Mouse (Mus musculus) intestine, embryonic 15.5 days (tissue): ENCODE results near the gene Nrip1. TPM values are rescaled to one million over a fixed set of nuclear protein-coding genes. Genes with fewer than 3 reads are reported as not detected.

Experiments
- ATAC-seq: fragments of 200-750 bp; cut with Nextera tagmentation; 2 replicates; pipeline ENCODE4 v1.8.0; 2017; ENCODE audit warnings: moderate TSS enrichment, moderate library complexity
- H3K27ac ChIP-seq: fragments of 300-500 bp; sonication (generic); 2 replicates; pipeline ENCODE4 v1.5.1; 2015; ENCODE audit warnings: mild to moderate bottlenecking, inconsistent platforms
- H3K27me3 ChIP-seq: fragments of 300-500 bp; sonication (generic); replicated peaks from 2 replicates; pipeline ENCODE4 v1.6.1; 2015; ENCODE audit warnings: inconsistent platforms
- H3K36me3 ChIP-seq: fragments of 300-500 bp; sonication (generic); 2 replicates; pipeline ENCODE4 v1.6.1; 2015; ENCODE audit warnings: inconsistent platforms
- H3K4me1 ChIP-seq: fragments of 300-500 bp; sonication (generic); replicated peaks from 2 replicates; pipeline ENCODE4 v1.6.1; 2015; ENCODE audit warnings: inconsistent platforms
- H3K4me2 ChIP-seq: fragments of 300-500 bp; sonication (generic); replicated peaks from 2 replicates; pipeline ENCODE4 v1.6.1; 2015; ENCODE audit warnings: mild to moderate bottlenecking, inconsistent platforms
- H3K4me3 ChIP-seq: fragments of 300-500 bp; sonication (generic); replicated peaks from 2 replicates; pipeline ENCODE4 v1.5.1; 2015; ENCODE audit warnings: inconsistent platforms
- H3K9ac ChIP-seq: fragments of 300-500 bp; sonication (generic); 2 replicates; pipeline ENCODE4 v1.6.1; 2015; ENCODE audit warnings: inconsistent platforms
- H3K9me3 ChIP-seq: fragments of 300-500 bp; sonication (generic); 2 replicates; pipeline ENCODE4 v1.6.1; 2016; ENCODE audit warnings: inconsistent platforms
- WGBS: fragments of 180-500 bp; shearing (Covaris S2); methylation state at CpG from one replicate; pipeline ENCODE4 v1.1.7; 2015; 5-methylcytosine and 5-hydroxymethylcytosine counted together
- polyA plus RNA-seq: library from polyadenylated mRNA; unstranded; fragments of >200 nt; fragmentation: Nextera tagmentation; extraction: Ambion mirVana; gene quantifications from 2 replicates; pipeline ENCODE4 v1.2.1, GENCODE M21; 2015

Gene Nrip1
- polyA plus RNA-seq, 1 experiment from 2014 or later, result 36.6 TPM

DNA sequence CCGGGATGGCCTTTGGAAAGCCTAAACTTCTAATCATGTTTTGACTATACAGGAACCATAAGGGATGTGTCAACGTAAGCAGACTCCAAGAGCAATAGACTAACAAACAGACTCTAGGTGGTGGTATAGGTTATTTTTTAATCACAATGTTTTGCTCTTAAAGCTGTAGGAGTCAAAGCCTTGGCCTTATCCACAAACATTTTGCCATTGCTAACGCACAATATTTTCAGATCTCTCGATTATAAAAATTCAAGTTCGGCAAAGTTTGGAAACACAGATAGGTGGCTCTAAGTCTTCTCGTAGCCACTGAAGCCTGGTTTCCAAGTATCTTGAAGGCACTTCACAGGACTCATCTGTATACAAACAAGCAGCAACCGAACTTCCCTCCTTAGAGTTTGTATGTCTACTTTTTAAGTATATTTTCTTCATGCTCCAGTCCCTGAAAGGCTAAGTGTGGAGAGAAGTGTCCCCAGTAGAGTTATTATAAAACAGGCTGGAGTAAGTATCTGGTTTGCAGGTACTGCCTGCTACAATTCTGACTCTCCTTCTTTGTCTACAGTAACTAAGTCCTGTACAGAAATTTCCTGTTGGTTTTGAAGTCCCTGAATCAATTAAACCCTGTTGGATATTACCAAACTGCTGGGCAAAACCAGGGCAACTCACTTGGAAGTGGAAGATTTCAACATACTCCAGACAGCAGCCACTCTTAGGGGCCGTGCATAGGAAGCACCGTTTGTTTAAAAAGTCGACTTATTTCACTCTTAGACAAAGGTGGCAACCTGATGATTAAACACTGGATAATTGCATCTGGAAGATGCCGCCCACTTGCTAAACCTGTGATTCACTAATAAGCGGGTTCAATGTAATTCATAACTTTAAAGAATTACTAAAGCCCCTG is 2.7 kb downstream of the Nrip1 start:
- Histone ChIP-seq H3K4me1 (peaks cover 17% of the 10 kb centered on the region), H3K4me3 (peak overlapping the region; percentile 87), H3K27ac (no peak overlapping the region), H3K27me3 (no peaks in the 10 kb centered on the region), H3K36me3 (no peaks in the 10 kb centered on the region), H3K9ac (peak overlapping the region; percentile 94), H3K4me2 (peak overlapping the region; percentile 56), H3K9me3 (no peaks in the 10 kb centered on the region)
- ATAC-seq, result no peak
- WGBS, result 20% methylated on average over 12 of the region's 12 CpGs

DNA sequence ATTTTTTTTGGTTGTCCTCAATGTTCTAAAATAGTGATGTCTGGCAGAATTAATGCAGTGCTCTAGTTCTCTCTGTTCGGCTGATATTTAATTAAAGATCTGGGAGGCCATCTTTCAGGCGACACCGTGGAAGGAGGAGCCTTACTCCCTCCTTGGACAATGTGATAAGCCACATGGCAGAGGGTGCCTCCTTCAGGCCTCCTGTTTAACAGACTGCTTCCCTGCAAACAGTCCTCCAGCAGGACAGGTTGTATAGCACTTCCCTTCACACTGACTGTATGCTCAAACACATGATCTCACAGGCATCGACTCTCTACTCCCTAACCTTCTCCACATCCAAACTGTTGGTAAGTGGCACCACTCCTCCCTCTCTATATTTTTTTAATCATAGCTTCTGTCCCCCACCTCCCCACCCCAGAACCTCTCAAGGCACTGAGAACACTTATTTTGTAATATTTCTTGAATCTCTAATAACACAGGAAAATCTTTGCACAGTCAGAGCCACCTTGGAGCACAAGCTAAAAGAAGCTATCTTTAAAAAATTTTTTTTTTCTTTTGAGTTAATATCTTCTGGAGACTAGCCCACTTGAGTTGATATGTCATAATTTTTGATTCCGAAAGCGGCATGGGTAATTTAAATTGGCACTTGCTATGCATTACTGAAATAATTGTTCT is 3.4 kb downstream of the Nrip1 start:
- peak; percentile 25; the same call in 1 of the 2 replicates for ATAC-seq

DNA sequence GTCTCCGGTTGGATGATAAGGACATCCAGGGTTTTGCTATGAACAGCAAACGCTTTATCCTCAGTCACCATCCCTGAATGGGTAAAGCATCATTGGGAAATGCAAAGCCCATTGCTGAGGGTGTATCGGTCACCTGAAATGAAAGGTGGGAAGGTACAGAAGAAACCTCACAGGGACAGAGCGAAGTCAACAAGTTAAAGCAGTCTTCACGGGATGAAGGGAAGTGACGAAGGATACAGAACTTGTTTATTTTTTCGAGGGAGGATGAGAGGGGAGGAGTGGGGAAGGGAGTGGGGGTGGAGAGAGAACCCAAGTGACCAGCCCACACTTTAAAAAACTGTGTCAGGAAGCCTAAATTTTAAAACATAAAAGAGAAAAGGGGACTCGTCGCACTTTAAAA is 4.4 kb downstream of the Nrip1 start:
- no peaks in the 10 kb centered on the region for H3K9me3 ChIP-seq
- no peaks in the 10 kb centered on the region for H3K27me3 ChIP-seq
- no peak overlapping the region for H3K4me3 ChIP-seq
- 73% methylated on average over 9 of the region's 9 CpGs for WGBS
- peaks cover 22% of the 10 kb centered on the region for H3K4me1 ChIP-seq
- H3K9ac ChIP-seq, result no peak overlapping the region
- no peak overlapping the region for H3K4me2 ChIP-seq
- H3K27ac ChIP-seq, result no peak overlapping the region
- no peak for ATAC-seq
- no peaks in the 10 kb centered on the region for H3K36me3 ChIP-seq

More for the DNA sequence above, 3.4 kb downstream of the Nrip1 start:
- Histone ChIP-seq H3K9ac (no peak overlapping the region), H3K36me3 (no peaks in the 10 kb centered on the region), H3K27ac (no peak overlapping the region), H3K4me1 (peaks cover 20% of the 10 kb centered on the region), H3K4me2 (peak overlapping the region; percentile 56), H3K4me3 (peak overlapping the region; percentile 87), H3K27me3 (no peaks in the 10 kb centered on the region), H3K9me3 (no peaks in the 10 kb centered on the region)
- 27% methylated on average over 6 of the region's 6 CpGs for WGBS

DNA sequence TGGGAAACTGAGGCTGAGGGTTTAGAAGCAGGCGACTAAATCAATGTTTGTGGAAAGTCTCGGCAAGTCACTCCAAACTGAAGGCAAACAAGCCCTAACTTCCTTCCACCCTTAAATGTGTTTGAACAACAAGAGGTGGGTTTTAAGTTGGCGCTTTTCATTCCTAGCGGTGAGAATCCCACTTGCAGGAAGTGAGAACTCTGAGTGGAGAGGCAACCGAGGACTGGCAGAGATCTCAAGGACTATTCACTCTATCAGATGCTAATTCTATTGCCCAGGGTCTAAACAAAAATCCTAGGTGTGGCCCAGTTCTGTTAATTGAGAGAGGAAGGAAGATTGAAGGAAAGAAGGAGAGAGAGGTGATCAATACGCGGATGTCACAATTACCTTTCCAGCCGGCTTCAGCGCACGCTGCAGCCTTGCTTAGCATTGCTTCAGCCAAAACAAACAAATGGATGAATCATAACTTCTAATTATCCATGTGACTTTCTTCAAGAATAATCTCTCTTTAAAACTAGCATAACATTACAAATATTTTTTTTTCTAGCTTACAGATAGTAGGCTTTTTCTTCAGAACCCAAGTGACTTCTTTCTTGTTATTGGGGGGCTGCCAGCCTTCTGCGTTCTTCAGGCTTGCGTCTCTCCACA is 6.2 kb downstream of the Nrip1 start:
- WGBS, result 66% methylated on average over 12 of the region's 12 CpGs
- Histone ChIP-seq H3K4me2 (no peak overlapping the region), H3K27ac (no peak overlapping the region), H3K27me3 (no peaks in the 10 kb centered on the region), H3K9ac (no peak overlapping the region), H3K4me1 (peaks cover 22% of the 10 kb centered on the region), H3K4me3 (no peak overlapping the region), H3K9me3 (no peaks in the 10 kb centered on the region), H3K36me3 (no peaks in the 10 kb centered on the region)
- no peak for ATAC-seq

DNA sequence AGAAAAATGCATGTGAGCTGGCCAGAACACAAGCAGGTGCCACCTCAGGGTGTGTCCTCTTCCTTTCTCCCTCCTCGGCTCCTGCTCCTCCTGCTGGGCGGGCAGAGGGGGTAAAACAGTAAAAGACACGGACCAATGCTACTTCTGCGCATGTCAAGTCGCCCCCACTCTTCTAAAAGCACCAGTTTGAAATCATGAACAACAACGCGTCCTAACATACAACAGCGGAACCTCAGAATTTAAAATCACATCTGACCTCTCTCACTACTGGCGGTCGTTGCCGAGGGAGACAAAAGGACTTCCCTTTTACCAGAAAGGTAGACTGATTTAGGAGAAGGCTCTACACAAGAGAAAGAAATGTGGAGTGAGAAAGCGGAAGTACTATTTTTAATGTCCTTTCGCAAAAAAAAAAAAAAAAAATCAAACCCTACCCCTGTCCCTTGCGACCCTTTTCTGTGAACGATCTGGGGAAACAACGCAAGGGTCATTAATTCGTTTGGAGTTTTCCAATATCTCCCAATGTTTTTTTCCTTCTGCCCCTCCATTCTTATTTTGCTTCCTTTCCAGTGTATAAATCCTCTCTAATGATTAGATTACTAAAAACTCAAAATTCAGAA is 7.7 kb downstream of the Nrip1 start:
- Histone ChIP-seq H3K9me3 (no peaks in the 10 kb centered on the region), H3K4me1 (peaks cover 21% of the 10 kb centered on the region), H3K27me3 (no peaks in the 10 kb centered on the region), H3K9ac (no peak overlapping the region), H3K4me2 (no peak overlapping the region; the same call in 1 of the 2 replicates), H3K4me3 (no peak overlapping the region), H3K36me3 (no peaks in the 10 kb centered on the region), H3K27ac (no peak overlapping the region)
- ATAC-seq, result no peak
- WGBS, result 80% methylated on average over 17 of the region's 17 CpGs

DNA sequence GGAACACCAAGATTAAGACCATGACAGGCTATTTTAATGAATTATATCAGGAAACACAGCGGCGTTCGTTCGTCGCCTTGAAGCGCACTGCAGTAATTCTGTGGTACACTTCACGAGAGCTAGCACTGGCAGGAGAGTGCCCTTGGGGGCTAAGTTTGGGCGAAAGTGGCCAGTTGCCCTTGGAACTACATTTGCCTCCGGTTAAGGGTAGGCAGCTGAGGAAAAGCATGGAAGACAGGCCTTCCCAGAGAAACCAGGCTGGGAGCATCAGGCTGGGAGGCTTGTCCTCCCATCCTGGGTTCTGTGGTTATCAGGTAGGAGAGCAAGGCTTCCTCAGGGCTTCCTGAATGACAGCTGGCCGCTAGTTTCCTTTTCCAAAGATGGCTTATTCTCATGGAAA is 8.4 kb downstream of the Nrip1 start:
- WGBS, result 82% methylated on average over 10 of the region's 10 CpGs

DNA sequence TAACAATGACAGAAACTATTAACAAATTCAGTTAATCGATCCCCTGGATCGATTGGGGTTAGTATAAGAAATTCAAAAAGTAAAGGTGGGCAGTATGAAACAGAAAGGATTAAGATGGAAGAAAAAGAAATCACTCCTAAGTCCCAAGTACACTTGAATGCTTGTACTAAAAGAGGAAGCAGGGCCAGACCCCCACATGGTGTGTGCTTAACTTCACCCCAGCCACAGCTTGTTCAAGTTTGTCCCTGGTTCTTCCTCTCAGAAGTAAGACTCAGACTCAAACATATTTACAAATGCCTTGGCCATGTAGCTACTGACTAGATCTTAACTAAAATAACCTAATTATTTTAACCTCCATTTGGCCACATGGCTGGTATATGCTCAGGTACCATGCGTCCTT is 10.0 kb downstream of the Nrip1 start:
- Histone ChIP-seq H3K4me2 (no peak overlapping the region), H3K4me1 (peaks cover 15% of the 10 kb centered on the region)

More for the DNA sequence above, 8.4 kb downstream of the Nrip1 start:
- peaks cover 19% of the 10 kb centered on the region for H3K4me1 ChIP-seq
- H3K9ac ChIP-seq, result no peak overlapping the region
- no peak overlapping the region for H3K4me3 ChIP-seq
- ATAC-seq, result no peak
- no peaks in the 10 kb centered on the region for H3K9me3 ChIP-seq
- no peak overlapping the region for H3K27ac ChIP-seq
- no peaks in the 10 kb centered on the region for H3K36me3 ChIP-seq
- H3K27me3 ChIP-seq, result no peaks in the 10 kb centered on the region
- H3K4me2 ChIP-seq, result no peak overlapping the region

DNA sequence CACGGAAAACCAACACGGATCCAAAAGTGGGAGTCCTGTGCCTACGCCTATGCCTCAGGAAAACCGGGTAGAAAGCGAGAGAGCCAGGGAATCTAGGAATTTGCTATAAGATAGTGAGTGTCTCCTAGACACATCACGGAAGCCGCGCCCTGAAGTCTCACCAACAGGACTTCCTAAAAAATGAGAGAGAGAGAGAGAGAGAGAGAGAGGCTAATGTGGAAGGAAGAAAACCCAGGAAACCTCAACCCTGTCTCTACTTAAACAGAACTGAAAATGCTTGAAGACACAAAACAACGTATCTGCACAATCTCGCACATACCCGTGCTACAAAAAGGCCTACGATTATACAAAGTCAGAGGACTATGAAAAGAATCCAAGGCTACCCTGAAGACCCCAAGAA is 10.6 kb downstream of the Nrip1 start:
- Histone ChIP-seq H3K9me3 (no peaks in the 10 kb centered on the region), H3K4me2 (no peak overlapping the region), H3K4me3 (no peak overlapping the region), H3K27me3 (no peaks in the 10 kb centered on the region), H3K36me3 (no peaks in the 10 kb centered on the region), H3K27ac (no peak overlapping the region), H3K4me1 (peaks cover 15% of the 10 kb centered on the region), H3K9ac (no peak overlapping the region)
- 91% methylated on average over 12 of the region's 12 CpGs for WGBS
- ATAC-seq, result no peak

More for the DNA sequence above, 10.0 kb downstream of the Nrip1 start:
- no peaks in the 10 kb centered on the region for H3K27me3 ChIP-seq
- ATAC-seq, result no peak
- H3K36me3 ChIP-seq, result no peaks in the 10 kb centered on the region
- H3K27ac ChIP-seq, result no peak overlapping the region
- H3K9ac ChIP-seq, result no peak overlapping the region
- no peaks in the 10 kb centered on the region for H3K9me3 ChIP-seq
- H3K4me3 ChIP-seq, result no peak overlapping the region
- WGBS, result 88% methylated on average over 3 of the region's 3 CpGs

DNA sequence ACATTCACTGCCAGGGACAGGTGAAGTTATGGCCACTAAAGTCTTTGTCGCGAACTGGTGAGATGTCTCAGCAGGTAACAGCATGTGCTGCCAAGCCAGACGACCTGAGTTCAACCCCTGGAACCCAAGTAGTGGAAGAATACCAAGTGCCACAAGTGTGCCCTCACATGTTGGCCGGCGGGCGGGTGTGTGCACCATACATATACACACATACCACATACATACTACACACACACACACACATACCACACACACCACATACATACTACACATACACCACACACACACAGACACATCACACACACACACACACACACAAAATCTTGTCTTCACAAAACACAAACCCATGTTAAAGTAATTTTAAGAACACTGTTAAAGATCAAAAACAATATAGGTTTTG is 13.2 kb downstream of the Nrip1 start:
- Histone ChIP-seq H3K4me1 (peaks cover 13% of the 10 kb centered on the region), H3K27ac (no peak overlapping the region), H3K36me3 (no peaks in the 10 kb centered on the region), H3K9ac (no peak overlapping the region), H3K27me3 (no peaks in the 10 kb centered on the region), H3K4me3 (no peak overlapping the region), H3K4me2 (no peak overlapping the region), H3K9me3 (no peaks in the 10 kb centered on the region)
- WGBS, result 94% methylated on average over 6 of the region's 6 CpGs
- ATAC-seq, result no peak

DNA sequence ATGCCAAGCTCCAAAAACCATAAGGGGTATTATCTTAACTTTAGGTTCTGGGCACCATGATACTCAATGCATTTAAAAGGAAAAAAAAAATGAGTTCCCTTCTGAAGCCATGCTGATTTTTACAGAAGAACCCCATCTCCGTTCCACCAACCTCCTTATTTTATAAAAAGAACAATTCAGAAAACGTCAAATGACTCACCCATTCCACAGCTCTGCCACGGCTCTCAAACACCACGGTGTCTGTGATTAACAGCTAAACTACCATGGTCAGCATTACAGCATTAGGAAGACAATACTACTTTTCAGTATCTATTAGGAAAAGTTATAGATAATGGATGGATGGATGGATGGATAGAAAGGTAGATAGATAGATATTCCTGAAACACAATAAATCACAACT is 14.9 kb downstream of the Nrip1 start:
- Histone ChIP-seq H3K27ac (no peak overlapping the region), H3K27me3 (no peaks in the 10 kb centered on the region), H3K9ac (no peak overlapping the region), H3K9me3 (no peaks in the 10 kb centered on the region), H3K36me3 (no peaks in the 10 kb centered on the region), H3K4me3 (no peak overlapping the region), H3K4me1 (peaks cover 8% of the 10 kb centered on the region; the same call in 1 of the 2 replicates), H3K4me2 (no peak overlapping the region)
- WGBS, result 52% methylated on average over 4 of the region's 4 CpGs
- no peak for ATAC-seq

DNA sequence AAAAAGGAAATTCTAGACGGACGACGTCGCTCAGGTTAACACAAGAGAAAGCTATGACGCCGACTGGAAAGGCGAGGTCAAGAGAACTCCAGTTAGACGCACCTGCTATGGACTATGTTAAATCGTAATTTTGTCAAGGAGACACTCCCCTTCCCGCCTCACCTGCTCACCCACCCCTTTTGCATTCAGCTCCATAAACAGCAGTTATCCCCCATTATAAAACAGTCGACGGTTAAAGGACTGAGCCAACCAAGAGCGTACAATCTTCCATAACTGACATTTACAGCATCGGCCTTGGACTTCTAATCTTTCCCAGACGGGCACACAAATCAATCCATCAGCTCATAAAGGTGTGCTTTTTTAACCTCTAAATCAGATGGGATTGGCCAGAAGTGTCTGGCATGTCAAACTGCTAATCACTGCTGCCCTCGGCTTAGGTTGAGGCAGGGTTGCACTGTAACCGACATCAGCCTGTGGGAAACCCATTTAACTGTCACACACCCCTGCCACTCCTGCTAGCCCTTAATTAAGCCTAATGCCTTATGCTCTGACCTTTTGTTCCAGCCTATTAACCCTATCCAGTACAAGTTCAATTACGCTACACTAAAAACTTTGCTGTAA is 15.4 kb downstream of the Nrip1 start:
- Histone ChIP-seq H3K36me3 (no peaks in the 10 kb centered on the region), H3K4me2 (peak overlapping the region; percentile 49; the same call in 1 of the 2 replicates), H3K27me3 (no peaks in the 10 kb centered on the region), H3K4me3 (no peak overlapping the region), H3K4me1 (peaks cover 8% of the 10 kb centered on the region; the same call in 1 of the 2 replicates), H3K9me3 (no peaks in the 10 kb centered on the region), H3K27ac (0 out of 2 replicates have a peak overlapping the region, but pooled peaks have one; percentile 65), H3K9ac (no peak overlapping the region)
- peak; percentile 92 for ATAC-seq
- 55% methylated on average over 18 of the region's 18 CpGs for WGBS
